Mouse (Mus musculus) splenic B cell, adult 2 months (primary cell): ENCODE measurements around the gene Tubb4a.
A peak's percentile ranks its signal among the peaks of the same experiment; 100 is the strongest.
"Not testable (repeated sequence)": the region's sequence is repeated elsewhere in the genome, so short reads cannot be mapped to it uniquely, and the experiment has no call there.

ENCODE experiments used
- DNase-seq: peaks from one replicate; pipeline ENCODE4 v3.0.0-alpha.2; 2011; ENCODE audit warnings: low read depth, low spot score
- H3K27me3 ChIP-seq: 2 replicates; pipeline ENCODE4 v1.6.1; 2012; ENCODE audit warnings: mild to moderate bottlenecking, low read length, moderate library complexity, mixed read lengths; ENCODE audit not compliant: control insufficient read depth, poor library complexity, insufficient read depth, severe bottlenecking
- H3K36me3 ChIP-seq: 2 replicates; pipeline ENCODE4 v1.6.1; 2012; ENCODE audit warnings: mild to moderate bottlenecking, low read length, moderate library complexity, mixed read lengths; ENCODE audit not compliant: control insufficient read depth, poor library complexity, insufficient read depth, severe bottlenecking

Gene Tubb4a

GRCm38 (mm10) chr17:57087049-57087832 lies at the start of gene Tubb4a:
Gene Tubb4a, minus strand, starts transcription at chr17:57087782.
- DNase-seq: no peak
- H3K36me3 ChIP-seq: no peaks in the 10 kb centered on the region; the same call in 1 of the 2 replicates
- no peaks in the 10 kb centered on the region; the same call in 1 of the 2 replicates for H3K27me3 ChIP-seq

GRCm38 (mm10) chr17:57135635-57136034 lies 48.1 kb upstream of the Tubb4a start:
- Histone ChIP-seq H3K36me3 (no peaks in the 10 kb centered on the region), H3K27me3 (no peaks in the 10 kb centered on the region)
- DNase-seq: peak; percentile 8

- no peaks in the 10 kb centered on the region for H3K36me3 ChIP-seq
- no peaks in the 10 kb centered on the region for H3K27me3 ChIP-seq
- no peak for DNase-seq
Observed at GRCm38 (mm10) chr17:57134693-57135092, 47.1 kb upstream of the Tubb4a start.

GRCm38 (mm10) chr17:57134021-57134420 lies 46.4 kb upstream of the Tubb4a start:
- H3K36me3 ChIP-seq, DNase-seq, H3K27me3 ChIP-seq: not testable (repeated sequence)

- H3K36me3 ChIP-seq: no peaks in the 10 kb centered on the region
- H3K27me3 ChIP-seq: no peaks in the 10 kb centered on the region
- no peak for DNase-seq
Observed at GRCm38 (mm10) chr17:57131793-57132192, 44.2 kb upstream of the Tubb4a start.

GRCm38 (mm10) chr17:57125853-57126622 lies 38.5 kb upstream of the Tubb4a start:
- Histone ChIP-seq H3K27me3 (no peaks in the 10 kb centered on the region), H3K36me3 (no peaks in the 10 kb centered on the region)
- no peak for DNase-seq

GRCm38 (mm10) chr17:57124792-57125191 lies 37.2 kb upstream of the Tubb4a start:
- Histone ChIP-seq H3K36me3 (no peaks in the 10 kb centered on the region), H3K27me3 (no peaks in the 10 kb centered on the region)
- DNase-seq: no peak

GRCm38 (mm10) chr17:57123192-57124118 lies 35.9 kb upstream of the Tubb4a start:
- Histone ChIP-seq H3K36me3 (no peaks in the 10 kb centered on the region), H3K27me3 (no peaks in the 10 kb centered on the region)
- no peak for DNase-seq

- H3K27me3 ChIP-seq: no peaks in the 10 kb centered on the region; the same call in 1 of the 2 replicates
- no peaks in the 10 kb centered on the region for H3K36me3 ChIP-seq
- no peak for DNase-seq
Observed at GRCm38 (mm10) chr17:57121856-57122255, 34.3 kb upstream of the Tubb4a start.

GRCm38 (mm10) chr17:57118524-57119349 lies 31.2 kb upstream of the Tubb4a start:
- DNase-seq: no peak
- no peaks in the 10 kb centered on the region; the same call in 1 of the 2 replicates for H3K27me3 ChIP-seq
- H3K36me3 ChIP-seq: no peaks in the 10 kb centered on the region

- no peak for DNase-seq
- H3K27me3 ChIP-seq: no peaks in the 10 kb centered on the region; the same call in 1 of the 2 replicates
- no peaks in the 10 kb centered on the region for H3K36me3 ChIP-seq
Observed at GRCm38 (mm10) chr17:57116801-57117200, 29.2 kb upstream of the Tubb4a start.

GRCm38 (mm10) chr17:57112768-57113474 lies 25.3 kb upstream of the Tubb4a start:
- no peak for DNase-seq
- no peaks in the 10 kb centered on the region for H3K36me3 ChIP-seq
- H3K27me3 ChIP-seq: no peaks in the 10 kb centered on the region; the same call in 1 of the 2 replicates

- DNase-seq: no peak
- Histone ChIP-seq H3K36me3 (no peaks in the 10 kb centered on the region), H3K27me3 (no peaks in the 10 kb centered on the region)
Observed at GRCm38 (mm10) chr17:57110005-57110404, 22.4 kb upstream of the Tubb4a start.
